Mouse (Mus musculus) small intestine, adult 2 months (tissue): ENCODE measurements around the gene Tanc2.

Experiments used
- CTCF ChIP-seq: fragments of 200-500 bp; IDR thresholded peaks from 2 replicates; pipeline ENCODE4 v1.5.1; 2012; ENCODE audit warnings: low read depth, mild to moderate bottlenecking, control low read depth, inconsistent platforms, low read length, moderate library complexity, mixed read lengths; ENCODE audit not compliant: insufficient replicate concordance, insufficient read length; ENCODE audit errors: extremely low read depth
- POLR2A ChIP-seq: fragments of 200-500 bp; IDR thresholded peaks from 2 replicates; pipeline ENCODE4 v1.6.1; 2012; ENCODE audit warnings: low read depth, mild to moderate bottlenecking, control low read depth, inconsistent platforms, low read length, moderate library complexity

GRCm38 (mm10) chr11:105953402-105953801 lies 363.6 kb downstream of the Tanc2 start:
- no peak for TF ChIP-seq CTCF
- TF ChIP-seq POLR2A = no peak
